ENCODE assay signal across 24 mouse cellular contexts in the genomic region with DNA sequence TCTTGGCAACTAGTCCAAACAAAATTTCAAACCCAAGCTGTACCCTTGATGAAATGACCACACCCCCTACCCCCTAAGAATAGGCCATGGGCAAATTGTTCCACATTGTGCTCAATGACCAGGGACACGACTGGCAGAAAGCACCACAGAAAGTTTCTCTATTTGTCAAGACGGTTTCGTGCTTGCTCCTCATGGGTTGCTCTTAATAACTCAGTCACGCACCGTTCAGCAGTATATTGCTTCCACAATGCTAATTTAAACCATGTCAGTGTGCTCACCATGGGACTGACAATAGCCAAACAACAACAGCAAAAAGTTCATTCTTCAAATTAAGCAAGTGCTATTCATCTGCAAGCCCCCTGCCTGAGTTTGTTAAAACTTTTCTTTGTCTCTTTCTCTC.
DNase-seq lines count a peak whose midpoint lies in the region; ATAC-seq and TF ChIP-seq lines count a peak whose summit lies in the region.
"Had no signal": no experiment of that assay in that cellular context is flagged by ENCODE, and none has a peak within 500 bp of the region (broad histone marks: within the 10 kb centered on the region; RNA-seq: fewer than 3 reads in every experiment).

No protein-coding gene starts in this region.

- no peaks in the 10 kb centered on the region for H3K79me2 ChIP-seq in CH12.LX (replicated peaks; ENCODE audit: control insufficient read depth, extremely low read depth, insufficient read depth, poor library complexity, severe bottlenecking)

- WGBS in lung, embryonic 14.5 days: 52% methylated on average over 5 of the region's 5 CpGs
- 46% methylated on average over 5 of the region's 5 CpGs for WGBS in intestine, embryonic 16.5 days
- 24% methylated on average over 5 of the region's 5 CpGs for WGBS in neural tube, embryonic 15.5 days
- 18% methylated on average over 5 of the region's 5 CpGs for WGBS in forebrain, embryonic 16.5 days

- H3K4me3 ChIP-seq in lung, embryonic 14.5 days (ENCODE audit: low read depth, low read length): no peak overlapping the region
- H3K4me3 ChIP-seq in CH12.LX (replicated peaks in 1 of 3; ENCODE audit: low read depth in 2 of 3, low read length in 2 of 3, poor library complexity in 1 of 3): no peak overlapping the region
- H3K4me3 ChIP-seq in intestine, embryonic 16.5 days (ENCODE audit: low read length): no peak overlapping the region
- no peak overlapping the region for H3K4me3 ChIP-seq in neural tube, embryonic 15.5 days (replicated peaks)
- no peak overlapping the region for H3K4me3 ChIP-seq in forebrain, embryonic 16.5 days (replicated peaks; ENCODE audit: low read length)
- H3K4me3 ChIP-seq: forebrain, embryonic 12.5 days; gastrocnemius, adult 2 months; limb, embryonic 10.5 days; liver, embryonic 15.5 days had no signal

- dilution Hi-C loops in CH12.LX (cut with MboI; ENCODE audit: extremely low pct_ligation_motif_present, extremely low pct_unique_long_range_greater_than_20kb, low sequenced_read_pairs): no loop called here

- TF ChIP-seq RAD21 in CH12.LX (IDR thresholded peaks at IDR 0.05; ENCODE audit: low read depth, low read length): no peak

- no peaks in the 10 kb centered on the region for H3K36me3 ChIP-seq in lung, embryonic 14.5 days (ENCODE audit: insufficient read depth)
- H3K36me3 ChIP-seq in CH12.LX (replicated peaks in 1 of 2; ENCODE audit: control insufficient read depth in 1 of 2, insufficient read depth in 1 of 2, low read length in 1 of 2): no peaks in the 10 kb centered on the region
- no peaks in the 10 kb centered on the region for H3K36me3 ChIP-seq in intestine, embryonic 16.5 days (ENCODE audit: control insufficient read depth, insufficient read depth, low read length)
- no peaks in the 10 kb centered on the region for H3K36me3 ChIP-seq in neural tube, embryonic 15.5 days
- no peaks in the 10 kb centered on the region for H3K36me3 ChIP-seq in forebrain, embryonic 16.5 days (ENCODE audit: control insufficient read depth, insufficient read depth)
- H3K36me3 ChIP-seq: forebrain, embryonic 12.5 days; limb, embryonic 10.5 days; liver, embryonic 15.5 days had no signal

- H3K9me3 ChIP-seq in lung, embryonic 14.5 days (ENCODE audit: low read depth, low read length): no peaks in the 10 kb centered on the region
- H3K9me3 ChIP-seq in CH12.LX (replicated peaks; ENCODE audit: low read length): no peaks in the 10 kb centered on the region
- no peaks in the 10 kb centered on the region for H3K9me3 ChIP-seq in intestine, embryonic 16.5 days (ENCODE audit: control insufficient read depth, low read length)
- no peaks in the 10 kb centered on the region for H3K9me3 ChIP-seq in neural tube, embryonic 15.5 days (replicated peaks)
- no peaks in the 10 kb centered on the region for H3K9me3 ChIP-seq in forebrain, embryonic 16.5 days (ENCODE audit: control insufficient read depth, low read length)
- H3K9me3 ChIP-seq: forebrain, embryonic 12.5 days; limb, embryonic 10.5 days; liver, embryonic 15.5 days had no signal

- peak; percentile 30; the same call in 1 of the 2 replicates for TF ChIP-seq EP300 in CH12.LX (IDR thresholded peaks at IDR 0.05; ENCODE audit: low read length)

- H3K4me1 ChIP-seq in lung, embryonic 14.5 days (ENCODE audit: insufficient read depth): peaks cover 21% of the 10 kb centered on the region
- peaks cover 9% of the 10 kb centered on the region in 2 experiments; a peak in 3 of 4 replicates for H3K4me1 ChIP-seq in CH12.LX (ENCODE audit: control insufficient read depth in 1 of 2, insufficient read depth in 2 of 2)
- H3K4me1 ChIP-seq in intestine, embryonic 16.5 days (ENCODE audit: control insufficient read depth, insufficient read depth, low read length): peaks cover 11% of the 10 kb centered on the region
- no peaks in the 10 kb centered on the region for H3K4me1 ChIP-seq in neural tube, embryonic 15.5 days
- H3K4me1 ChIP-seq in forebrain, embryonic 16.5 days (replicated peaks; ENCODE audit: control insufficient read depth, insufficient read depth, low read length): no peaks in the 10 kb centered on the region
- H3K4me1 ChIP-seq: liver, embryonic 15.5 days had no signal

- H3K4me2 ChIP-seq in lung, embryonic 14.5 days: no peak overlapping the region
- H3K4me2 ChIP-seq in CH12.LX (ENCODE audit: insufficient read depth, low read depth, poor library complexity, severe bottlenecking): no peak overlapping the region
- H3K4me2 ChIP-seq in intestine, embryonic 16.5 days (ENCODE audit: low read depth, low read length): no peak overlapping the region
- no peak overlapping the region for H3K4me2 ChIP-seq in neural tube, embryonic 15.5 days
- H3K4me2 ChIP-seq in forebrain, embryonic 16.5 days (ENCODE audit: low read length): no peak overlapping the region
- H3K4me2 ChIP-seq: forebrain, embryonic 12.5 days; heart, embryonic 11.5 days; hindbrain, embryonic 14.5 days; liver, embryonic 15.5 days had no signal

- TF ChIP-seq POLR2A in CH12.LX (IDR thresholded peaks at IDR 0.05; ENCODE audit: low read depth, low read length): no peak
- no peak for TF ChIP-seq POLR2A in brain, embryonic 14.5 days (IDR thresholded peaks at IDR 0.05; ENCODE audit: borderline replicate concordance, extremely low read depth, insufficient read depth, insufficient read length, poor library complexity, severe bottlenecking)

- no peak for DNase-seq in lung, embryonic 14.5 days
- DNase-seq in lung, postnatal 25 days (ENCODE audit: low spot score): no peak
- DNase-seq in CH12.LX (ENCODE audit: extremely low read depth): peak; percentile 13
- DNase-seq in brain, embryonic 14.5 days (ENCODE audit: low read depth): peak; percentile 16
- DNase-seq in cerebellum, adult 11-12 months: no peak
- DNase-seq: adrenal gland, adult 8-10 months; cerebellum, adult 2 months; cerebellum, postnatal 36 days; embryo, embryonic 11 days; kidney, adult 18-20 months; liver; thymus, postnatal 14 days had no signal

- no peak for TF ChIP-seq CTCF in lung, embryonic 14.5 days (IDR thresholded peaks at IDR 0.05; ENCODE audit: low read depth)
- TF ChIP-seq CTCF in CH12.LX (conservative IDR thresholded peaks at IDR 0.05 in 1 of 2, IDR thresholded peaks at IDR 0.05 in 1 of 2; ENCODE audit: low read depth in 2 of 2, low read length in 2 of 2): no peak
- no peak for TF ChIP-seq CTCF in brain, embryonic 14.5 days (IDR thresholded peaks at IDR 0.05; ENCODE audit: borderline replicate concordance, extremely low read depth, insufficient read depth, insufficient read length)

- no peak overlapping the region for H3K9ac ChIP-seq in lung, embryonic 14.5 days
- no peak overlapping the region for H3K9ac ChIP-seq in CH12.LX (ENCODE audit: insufficient read depth, low read depth)
- no peak overlapping the region for H3K9ac ChIP-seq in intestine, embryonic 16.5 days (ENCODE audit: low read depth, low read length)
- H3K9ac ChIP-seq in neural tube, embryonic 15.5 days (replicated peaks): no peak overlapping the region
- H3K9ac ChIP-seq in forebrain, embryonic 16.5 days (replicated peaks; ENCODE audit: low read depth, low read length): no peak overlapping the region
- H3K9ac ChIP-seq: forebrain, embryonic 12.5 days; hindbrain, embryonic 14.5 days; liver, embryonic 15.5 days had no signal

- peak overlapping the region; percentile 89; the same call in 1 of the 2 replicates for H3K27ac ChIP-seq in lung, embryonic 14.5 days (ENCODE audit: low read depth)
- no peak overlapping the region for H3K27ac ChIP-seq in CH12.LX (ENCODE audit: insufficient read depth, low read depth)
- H3K27ac ChIP-seq in intestine, embryonic 16.5 days (ENCODE audit: low read length): 0 out of 2 replicates have a peak overlapping the region, but pooled peaks have one; percentile 2
- no peak overlapping the region for H3K27ac ChIP-seq in neural tube, embryonic 15.5 days (replicated peaks)
- H3K27ac ChIP-seq in forebrain, embryonic 16.5 days (ENCODE audit: low read length): no peak overlapping the region
- H3K27ac ChIP-seq: forebrain, embryonic 12.5 days; gastrocnemius, adult 2 months; hindbrain, embryonic 14.5 days; kidney, postnatal 0 days; limb, embryonic 10.5 days; liver, embryonic 15.5 days; macrophage had no signal

- no peaks in the 10 kb centered on the region for H3K27me3 ChIP-seq in lung, embryonic 14.5 days (ENCODE audit: insufficient read depth, low read length)
- H3K27me3 ChIP-seq in CH12.LX (replicated peaks): peaks cover 12% of the 10 kb centered on the region
- no peaks in the 10 kb centered on the region for H3K27me3 ChIP-seq in intestine, embryonic 16.5 days (replicated peaks; ENCODE audit: control insufficient read depth, insufficient read depth, low read length)
- no peaks in the 10 kb centered on the region for H3K27me3 ChIP-seq in neural tube, embryonic 15.5 days (replicated peaks)
- H3K27me3 ChIP-seq in forebrain, embryonic 16.5 days (replicated peaks; ENCODE audit: control insufficient read depth, insufficient read depth, low read length): no peaks in the 10 kb centered on the region
- H3K27me3 ChIP-seq: liver, embryonic 15.5 days had no signal

- in situ Hi-C loops in CH12.LX (cut with MboI; ENCODE audit: low pct_ligation_motif_present, low pct_unique_long_range_greater_than_20kb, low sequenced_read_pairs): no loop called here

- no peak for ATAC-seq in lung, embryonic 14.5 days (ENCODE audit: insufficient read depth)
- ATAC-seq in intestine, embryonic 16.5 days: no peak
- ATAC-seq in neural tube, embryonic 15.5 days (ENCODE audit: low FRiP score): no peak
- ATAC-seq in forebrain, embryonic 16.5 days: no peak
- ATAC-seq: activated CD4-positive, CD25-positive, alpha-beta regulatory T cell, adult 4 months had no signal

TF ChIP-seq in CH12.LX, 34 proteins besides CTCF, POLR2A, EP300 and RAD21:
- no peak for TF ChIP-seq CHD2 (IDR thresholded peaks at IDR 0.05; ENCODE audit: low read length)
- TF ChIP-seq BHLHE40 (IDR thresholded peaks at IDR 0.05; ENCODE audit: low read depth, low read length): peak; percentile 47

Comparison
In these comparisons a context has a peak if more than half of its experiments do, and no peak if none do; other contexts are left out.
1. DNase-seq: peak in CH12.LX (single experiment) and brain, embryonic 14.5 days (single experiment); none in lung, embryonic 14.5 days (single experiment), lung, postnatal 25 days (single experiment) and cerebellum, adult 11-12 months (single experiment).
2. H3K27ac ChIP-seq: peak in lung, embryonic 14.5 days (single experiment) and intestine, embryonic 16.5 days (single experiment); none in CH12.LX (single experiment), neural tube, embryonic 15.5 days (single experiment) and forebrain, embryonic 16.5 days (single experiment).